ENCODE assay signal across 8 mouse cellular contexts in the genomic region with DNA sequence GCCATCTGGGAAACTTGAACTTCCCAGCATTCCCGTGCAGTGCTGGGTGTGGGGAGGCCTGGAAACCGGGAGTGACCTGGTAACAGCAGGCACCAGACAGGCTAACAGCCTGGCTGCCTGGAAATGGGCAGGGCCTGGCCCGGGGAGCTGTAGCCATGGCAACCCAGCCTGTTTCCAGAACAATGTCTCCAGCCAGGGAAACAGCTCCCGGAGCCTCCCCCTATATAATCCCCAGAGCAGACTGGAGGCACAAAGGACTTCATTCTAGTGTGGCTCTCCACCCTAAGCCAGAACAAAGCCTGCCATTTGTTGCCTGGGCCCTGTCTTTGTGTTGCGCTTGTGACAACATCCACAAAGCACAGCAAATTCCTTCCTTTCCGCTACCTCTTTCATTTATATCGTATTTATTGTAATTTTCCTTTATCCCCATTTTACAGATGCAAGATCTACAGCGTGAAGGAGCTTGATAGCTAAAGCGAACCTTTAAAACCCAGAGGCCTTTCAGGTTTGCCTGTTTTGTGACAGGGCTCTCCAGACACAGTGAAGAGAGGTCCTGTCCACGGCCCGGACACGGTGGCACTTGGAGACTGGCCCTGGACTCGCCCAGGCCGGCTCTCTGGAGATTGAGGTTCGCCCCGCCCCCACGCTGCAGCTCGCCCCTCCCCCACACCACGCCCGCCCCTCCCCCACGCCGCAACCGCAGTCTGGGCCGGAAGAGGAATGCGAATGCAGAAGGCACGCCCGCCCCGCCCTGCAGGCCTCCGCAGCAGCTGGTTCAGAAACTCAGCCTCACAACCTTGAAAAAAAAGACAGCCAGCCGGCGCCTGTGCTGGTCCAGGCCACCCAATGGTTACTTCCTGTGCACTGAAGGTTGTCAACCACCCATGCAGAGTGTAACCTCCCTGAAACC. TPM values are rescaled to one million over a fixed set of nuclear protein-coding genes. Genes with fewer than 3 reads are reported as not detected.
DNase-seq lines count a peak whose midpoint lies in the region; ATAC-seq lines count a peak whose summit lies in the region.

No protein-coding gene starts in this region.

- H3K4me3 ChIP-seq in hindbrain, embryonic 14.5 days (replicated peaks; ENCODE audit: low read length): no peak overlapping the region

- ATAC-seq in common myeloid progenitor, adult 5-6 weeks (replicated peaks; ENCODE audit: low read depth, poor library complexity, severe bottlenecking): peak; percentile 28
- peak; percentile 79 for ATAC-seq in hindbrain, embryonic 14.5 days (ENCODE audit: low FRiP score)

- peak; percentile 99 for DNase-seq in ZHBTc4 (ENCODE audit: low read depth, low spot score)
- DNase-seq in frontal cortex, postnatal 36 days (ENCODE audit: low spot score in 2 of 2): peak; percentile 67 to 78
- peak; percentile 78 for DNase-seq in hindbrain, embryonic 14.5 days (ENCODE audit: low spot score)
- DNase-seq in left cerebral cortex, adult 11 months (ENCODE audit: low spot score): peak; percentile 82
- DNase-seq in lung, postnatal 25 days (ENCODE audit: low spot score): peak; percentile 92
- DNase-seq in retina, embryonic 14.5 days (ENCODE audit: low spot score): peak; percentile 92
- DNase-seq in thymus, postnatal 25 days: peak; percentile 86

- 2% methylated on average over 31 of the region's 31 CpGs for WGBS in hindbrain, embryonic 14.5 days

- H3K27ac ChIP-seq in hindbrain, embryonic 14.5 days: peak overlapping the region; percentile 97

- H3K36me3 ChIP-seq in hindbrain, embryonic 14.5 days (replicated peaks; ENCODE audit: control insufficient read depth, insufficient read depth): no peaks in the 10 kb centered on the region

- peak overlapping the region; percentile 25; the same call in 1 of the 2 replicates for H3K9ac ChIP-seq in hindbrain, embryonic 14.5 days

- peak overlapping the region; percentile 22 for H3K4me2 ChIP-seq in hindbrain, embryonic 14.5 days (replicated peaks)

- no peaks in the 10 kb centered on the region for H3K9me3 ChIP-seq in hindbrain, embryonic 14.5 days (ENCODE audit: control insufficient read depth, low read length)

- H3K27me3 ChIP-seq in hindbrain, embryonic 14.5 days (ENCODE audit: control insufficient read depth, insufficient read depth, low read length): no peaks in the 10 kb centered on the region

- peaks cover 34% of the 10 kb centered on the region for H3K4me1 ChIP-seq in hindbrain, embryonic 14.5 days (replicated peaks; ENCODE audit: control insufficient read depth, insufficient read depth, low read length)

RNA-seq across cellular contexts. Expression of a gene that starts 35.4 kb away (rescaled TPM):
- total RNA-seq in common myeloid progenitor, adult 5-6 weeks (2017): 72.9 and 86.2 TPM in 2 replicates
- polyA plus RNA-seq in hindbrain, embryonic 14.5 days (2014; fragmentation: Nextera tagmentation; extraction: Ambion mirVana): 42.8 and 49.7 TPM in 2 replicates

RNA-seq across cellular contexts. Expression of a gene that starts 55.2 kb away (rescaled TPM):
- not detected in 2 replicates for total RNA-seq in common myeloid progenitor, adult 5-6 weeks (2017)
- polyA plus RNA-seq in hindbrain, embryonic 14.5 days (2014; fragmentation: Nextera tagmentation; extraction: Ambion mirVana): not detected in 2 replicates
